Mouse (Mus musculus) forebrain, postnatal 0 days (tissue): ENCODE results near the gene Cda. TPM values are rescaled to one million over a fixed set of nuclear protein-coding genes. Genes with fewer than 3 reads are reported as not detected.

Experiments
- ATAC-seq: fragments of 200-750 bp; cut with Nextera tagmentation; 2 replicates; pipeline ENCODE4 v1.8.0; 2017; ENCODE audit warnings: mild to moderate bottlenecking, moderate library complexity
- DNase-seq: peaks from one replicate; pipeline ENCODE4 v3.0.0-alpha.2; 2015
- H3K27ac ChIP-seq: fragments of 300-500 bp; sonication (generic); 2 replicates; pipeline ENCODE4 v1.5.1; 2014; ENCODE audit warnings: low read depth, mild to moderate bottlenecking, antibody characterized with exemption, low read length, moderate library complexity, mixed read lengths
- H3K27me3 ChIP-seq: fragments of 300-500 bp; sonication (generic); 2 replicates; pipeline ENCODE4 v1.6.1; 2014; ENCODE audit warnings: mild to moderate bottlenecking, low read length, mixed read lengths; ENCODE audit not compliant: insufficient read depth
- H3K36me3 ChIP-seq: fragments of 300-500 bp; sonication (generic); 2 replicates; pipeline ENCODE4 v1.6.1; 2014; ENCODE audit warnings: mild to moderate bottlenecking, moderate library complexity; ENCODE audit not compliant: insufficient read depth
- H3K4me1 ChIP-seq: fragments of 300-500 bp; sonication (generic); 2 replicates; pipeline ENCODE4 v1.6.1; 2014; ENCODE audit warnings: antibody characterized with exemption; ENCODE audit not compliant: insufficient read depth
- H3K4me2 ChIP-seq: fragments of 300-500 bp; sonication (generic); 2 replicates; pipeline ENCODE4 v1.6.1; 2014; ENCODE audit warnings: low read depth, mild to moderate bottlenecking, moderate library complexity
- H3K4me3 ChIP-seq: fragments of 300-500 bp; sonication (generic); 2 replicates; pipeline ENCODE4 v1.5.1; 2014; ENCODE audit warnings: low read depth, low read length, mixed read lengths
- H3K9ac ChIP-seq: fragments of 300-500 bp; sonication (generic); 2 replicates; pipeline ENCODE4 v1.6.1; 2014; ENCODE audit warnings: mild to moderate bottlenecking
- H3K9me3 ChIP-seq: fragments of 300-500 bp; sonication (generic); 2 replicates; pipeline ENCODE4 v1.6.1; 2016; ENCODE audit warnings: low read length
- CTCF ChIP-seq: sonication (generic); IDR thresholded peaks from 2 replicates; pipeline ENCODE4 v1.5.1; 2016; ENCODE audit warnings: antibody characterized with exemption, control low read depth, low read depth
- WGBS: fragments of 180-500 bp; shearing (Covaris S2); extraction: QIAGEN DNeasy Blood & Tissue Kit; methylation state at CpG from one replicate; pipeline ENCODE4 v1.1.7; 2014; 5-methylcytosine and 5-hydroxymethylcytosine counted together
- polyA plus RNA-seq: library from polyadenylated mRNA; unstranded; fragments of >200 nt; fragmentation: Nextera tagmentation; extraction: Ambion mirVana; gene quantifications from 2 replicates; pipeline ENCODE4 v1.2.1, GENCODE M21; 2015
- total RNA-seq: library from RNA; depleted of rRNA; stranded (reverse); fragments of >200 nt; gene quantifications from 2 replicates; pipeline ENCODE4 v1.2.3, GENCODE M21; 2014

Gene Cda
- total and polyA plus RNA-seq, 2 experiments from 2014 or later, result 3.6 to 4.9 TPM

DNA sequence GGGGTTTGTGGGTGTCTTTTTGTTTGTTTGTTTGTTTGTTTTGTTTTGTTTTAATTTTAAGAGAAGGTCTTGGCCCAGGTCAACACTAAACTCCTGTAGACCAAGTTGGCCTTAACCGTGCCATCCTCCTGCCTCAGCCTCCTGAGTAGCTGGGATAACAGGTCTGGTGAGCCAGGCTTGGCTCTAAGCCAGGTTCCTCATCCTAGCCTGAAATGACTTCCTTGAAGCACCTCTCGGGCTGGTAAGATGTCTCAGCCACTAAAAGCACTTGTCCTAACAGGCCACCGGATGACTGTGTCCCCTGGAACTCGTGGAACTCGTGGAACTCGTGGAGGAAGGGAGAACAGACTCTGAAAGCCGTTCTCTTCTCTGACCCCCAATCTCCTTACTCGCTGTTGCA lies 11.7 kb downstream of the Cda start:
- Histone ChIP-seq H3K27ac (no peak overlapping the region), H3K36me3 (no peaks in the 10 kb centered on the region), H3K4me2 (no peak overlapping the region), H3K9ac (no peak overlapping the region), H3K4me3 (no peak overlapping the region), H3K27me3 (no peaks in the 10 kb centered on the region), H3K9me3 (0 out of 2 replicates have a peak, but pooled peaks cover 6% of the 10 kb centered on the region), H3K4me1 (no peaks in the 10 kb centered on the region)
- DNase-seq (no peak), ATAC-seq (no peak)
- no peak for TF ChIP-seq CTCF
- 91% methylated on average over 8 of the region's 8 CpGs for WGBS

DNA sequence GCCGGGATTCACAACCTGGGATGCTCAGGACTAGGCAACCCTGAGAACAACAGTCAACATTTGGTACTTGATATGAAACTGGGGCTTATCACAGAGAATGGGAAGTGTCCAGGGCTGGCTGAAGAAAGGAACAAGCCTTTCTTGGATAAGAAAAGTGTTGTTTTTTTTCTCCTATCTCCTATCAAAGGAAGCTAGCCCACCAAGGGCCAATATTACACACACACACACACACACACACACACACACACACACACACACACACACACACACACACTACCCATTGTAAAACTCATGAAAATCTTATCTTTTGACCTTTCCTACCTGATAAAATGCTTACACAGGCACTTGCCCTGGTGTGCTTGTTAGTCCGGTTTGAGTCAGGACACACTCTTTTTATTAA lies 12.3 kb downstream of the Cda start:
- Histone ChIP-seq H3K27ac (no peak overlapping the region), H3K9ac (no peak overlapping the region), H3K4me2 (no peak overlapping the region), H3K4me1 (no peaks in the 10 kb centered on the region), H3K27me3 (no peaks in the 10 kb centered on the region), H3K9me3 (0 out of 2 replicates have a peak, but pooled peaks cover 6% of the 10 kb centered on the region), H3K36me3 (no peaks in the 10 kb centered on the region), H3K4me3 (no peak overlapping the region)
- no peak for ATAC-seq
- TF ChIP-seq CTCF, result no peak
- WGBS, result 93% methylated on average over 2 of the region's 2 CpGs
- DNase-seq, result no peak

DNA sequence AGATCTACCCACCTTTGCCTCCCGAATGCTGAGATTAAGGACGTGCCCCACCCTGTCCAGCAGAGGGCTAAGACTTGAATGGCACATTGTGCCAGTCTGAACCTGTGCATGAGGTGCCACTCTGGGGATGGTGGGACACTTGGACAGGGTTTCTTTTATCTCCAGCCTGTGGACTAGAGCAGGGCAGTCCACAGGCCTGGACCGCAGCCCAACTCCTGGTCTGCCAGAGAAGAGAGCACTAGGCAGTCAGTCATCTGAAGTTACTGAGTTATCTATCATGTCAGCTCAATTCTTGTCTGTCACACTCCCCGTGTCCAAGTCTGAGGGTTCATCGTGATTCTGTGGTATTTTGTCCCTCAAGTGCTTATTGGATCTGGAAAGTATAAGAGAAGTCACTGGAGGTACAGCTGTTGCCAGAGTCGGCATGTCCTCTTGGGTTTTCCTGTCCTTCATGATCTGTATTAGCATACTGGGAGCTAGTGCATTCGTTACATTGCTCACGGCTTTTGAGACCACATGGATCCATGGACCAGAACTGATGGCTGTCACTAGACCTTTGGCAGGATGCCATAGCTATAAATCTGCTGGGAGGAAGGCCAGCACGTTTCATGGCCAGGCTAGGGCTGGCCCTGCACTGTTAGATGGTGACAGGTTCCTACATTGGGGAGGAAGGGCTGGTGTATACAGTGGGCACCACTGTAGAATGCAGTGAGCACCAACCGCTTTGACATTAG lies 14.2 kb downstream of the Cda start:
- 72% methylated on average over 10 of the region's 10 CpGs for WGBS
- no peak for TF ChIP-seq CTCF
- Histone ChIP-seq H3K27me3 (no peaks in the 10 kb centered on the region), H3K9me3 (0 out of 2 replicates have a peak, but pooled peaks cover 6% of the 10 kb centered on the region), H3K36me3 (no peaks in the 10 kb centered on the region), H3K4me3 (no peak overlapping the region), H3K4me1 (no peaks in the 10 kb centered on the region), H3K4me2 (no peak overlapping the region), H3K27ac (no peak overlapping the region), H3K9ac (no peak overlapping the region)
- no peak for ATAC-seq
- DNase-seq, result no peak

DNA sequence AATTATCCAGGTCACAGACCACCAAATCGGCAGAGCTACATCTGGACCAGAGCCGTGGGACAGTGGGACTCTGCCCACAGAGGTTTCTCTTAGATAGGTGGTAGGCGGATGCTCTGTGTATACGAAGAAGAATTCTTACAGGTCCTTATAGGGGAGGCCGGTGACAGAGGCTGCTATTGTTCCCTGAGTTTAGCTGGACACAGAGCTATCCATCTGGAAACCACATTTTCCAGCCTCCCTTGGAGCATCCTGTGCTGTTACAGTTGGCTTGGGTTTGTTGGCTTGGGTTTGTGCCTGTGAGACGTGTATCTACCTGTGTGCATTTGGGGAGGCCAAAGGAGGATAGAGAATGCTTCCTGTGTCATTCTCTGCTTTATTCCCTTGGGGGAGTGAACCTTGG lies 15.1 kb downstream of the Cda start:
- Histone ChIP-seq H3K9ac (no peak overlapping the region), H3K4me2 (no peak overlapping the region), H3K36me3 (no peaks in the 10 kb centered on the region), H3K9me3 (0 out of 2 replicates have a peak, but pooled peaks cover 6% of the 10 kb centered on the region), H3K27me3 (no peaks in the 10 kb centered on the region), H3K27ac (no peak overlapping the region), H3K4me1 (no peaks in the 10 kb centered on the region), H3K4me3 (no peak overlapping the region)
- 85% methylated on average over 6 of the region's 6 CpGs for WGBS
- DNase-seq (no peak), ATAC-seq (no peak)
- TF ChIP-seq CTCF, result no peak

DNA sequence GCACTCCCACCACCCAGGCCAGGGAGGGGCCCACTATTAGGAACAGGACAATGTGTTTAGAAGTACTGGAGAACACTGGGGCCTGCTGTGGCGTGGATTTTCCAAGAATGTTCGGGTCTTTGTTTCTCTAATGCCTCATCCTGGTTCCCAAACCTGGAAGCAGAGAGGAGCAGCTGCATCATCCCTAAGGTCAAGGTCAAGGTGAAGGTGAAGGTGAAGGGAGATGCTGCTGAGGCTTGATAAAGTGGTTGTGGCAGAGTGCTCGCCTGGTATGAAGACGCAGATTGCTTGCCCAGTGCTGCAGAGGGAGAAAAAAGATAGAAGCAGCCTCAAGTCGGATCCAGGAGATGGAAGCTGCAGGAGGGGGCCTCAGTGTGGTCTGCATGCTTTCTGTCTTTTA lies 16.0 kb downstream of the Cda start:
- no peak overlapping the region for H3K27ac ChIP-seq
- no peak overlapping the region for H3K9ac ChIP-seq
- no peak overlapping the region for H3K4me3 ChIP-seq
- no peaks in the 10 kb centered on the region for H3K4me1 ChIP-seq
- no peak for TF ChIP-seq CTCF
- H3K36me3 ChIP-seq, result no peaks in the 10 kb centered on the region
- ATAC-seq (no peak), DNase-seq (no peak)
- H3K4me2 ChIP-seq, result no peak overlapping the region
- H3K27me3 ChIP-seq, result no peaks in the 10 kb centered on the region
- 86% methylated on average over 5 of the region's 5 CpGs for WGBS
- H3K9me3 ChIP-seq, result 0 out of 2 replicates have a peak, but pooled peaks cover 6% of the 10 kb centered on the region

DNA sequence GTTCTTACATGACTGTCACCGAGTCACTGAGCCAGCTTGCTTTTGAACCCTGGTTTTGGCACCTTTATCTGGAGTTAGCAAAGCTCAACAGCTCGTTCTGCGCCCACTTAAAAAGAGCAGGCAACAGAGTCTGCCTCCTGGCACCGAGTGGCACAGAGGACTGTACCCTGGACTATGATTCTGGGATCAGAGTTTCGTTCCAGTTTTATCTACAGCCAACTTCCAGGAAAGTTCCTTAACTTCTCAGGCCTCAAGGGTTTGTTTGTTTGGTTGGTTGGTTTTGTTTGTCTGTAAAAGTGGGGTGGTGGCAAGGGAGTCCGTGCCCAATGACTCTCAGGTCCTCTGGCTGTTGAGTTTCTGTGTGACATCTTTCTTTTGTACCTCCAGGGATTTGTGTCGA lies 19.1 kb downstream of the Cda start:
- no peak overlapping the region for H3K27ac ChIP-seq
- no peaks in the 10 kb centered on the region for H3K4me1 ChIP-seq
- no peak for TF ChIP-seq CTCF
- H3K9ac ChIP-seq, result no peak overlapping the region
- no peaks in the 10 kb centered on the region for H3K36me3 ChIP-seq
- H3K4me3 ChIP-seq, result no peak overlapping the region
- no peak for DNase-seq
- ATAC-seq, result no peak
- H3K9me3 ChIP-seq, result 0 out of 2 replicates have a peak, but pooled peaks cover 6% of the 10 kb centered on the region
- H3K27me3 ChIP-seq, result no peaks in the 10 kb centered on the region
- H3K4me2 ChIP-seq, result no peak overlapping the region
- whole genome bisulfite sequencing, result 65% methylated on average over 7 of the region's 7 CpGs

DNA sequence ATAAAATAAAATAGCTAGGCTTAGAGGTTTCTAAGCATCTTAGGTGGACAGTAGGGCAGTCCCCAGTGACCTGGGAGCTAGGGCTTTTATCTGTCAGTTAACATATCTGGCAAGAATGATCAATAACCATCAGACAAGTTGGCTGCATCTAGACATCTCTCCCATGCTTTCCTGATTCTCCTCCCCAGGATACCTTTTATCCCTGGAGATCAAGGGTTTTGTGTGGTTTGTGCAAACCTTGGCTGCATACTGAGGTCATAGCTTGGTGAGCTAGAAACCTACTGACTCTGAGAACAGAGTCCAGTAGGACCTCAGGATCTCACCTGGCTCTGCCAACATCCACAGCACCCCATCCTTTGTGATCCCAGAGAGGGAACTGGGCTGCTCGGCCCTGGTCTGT lies 20.5 kb downstream of the Cda start:
- 0 out of 2 replicates have a peak, but pooled peaks cover 6% of the 10 kb centered on the region for H3K9me3 ChIP-seq
- no peak overlapping the region for H3K4me3 ChIP-seq
- WGBS, result 35% methylated on average over 1 of the region's 1 CpGs
- no peak overlapping the region for H3K27ac ChIP-seq
- no peak overlapping the region for H3K9ac ChIP-seq
- H3K27me3 ChIP-seq, result no peaks in the 10 kb centered on the region
- TF ChIP-seq CTCF, result no peak
- H3K4me2 ChIP-seq, result no peak overlapping the region
- no peaks in the 10 kb centered on the region for H3K36me3 ChIP-seq
- ATAC-seq (no peak), DNase-seq (no peak)
- no peaks in the 10 kb centered on the region for H3K4me1 ChIP-seq
